Mouse (Mus musculus): ENCODE measurements around the gene Zcchc14.

DNA sequence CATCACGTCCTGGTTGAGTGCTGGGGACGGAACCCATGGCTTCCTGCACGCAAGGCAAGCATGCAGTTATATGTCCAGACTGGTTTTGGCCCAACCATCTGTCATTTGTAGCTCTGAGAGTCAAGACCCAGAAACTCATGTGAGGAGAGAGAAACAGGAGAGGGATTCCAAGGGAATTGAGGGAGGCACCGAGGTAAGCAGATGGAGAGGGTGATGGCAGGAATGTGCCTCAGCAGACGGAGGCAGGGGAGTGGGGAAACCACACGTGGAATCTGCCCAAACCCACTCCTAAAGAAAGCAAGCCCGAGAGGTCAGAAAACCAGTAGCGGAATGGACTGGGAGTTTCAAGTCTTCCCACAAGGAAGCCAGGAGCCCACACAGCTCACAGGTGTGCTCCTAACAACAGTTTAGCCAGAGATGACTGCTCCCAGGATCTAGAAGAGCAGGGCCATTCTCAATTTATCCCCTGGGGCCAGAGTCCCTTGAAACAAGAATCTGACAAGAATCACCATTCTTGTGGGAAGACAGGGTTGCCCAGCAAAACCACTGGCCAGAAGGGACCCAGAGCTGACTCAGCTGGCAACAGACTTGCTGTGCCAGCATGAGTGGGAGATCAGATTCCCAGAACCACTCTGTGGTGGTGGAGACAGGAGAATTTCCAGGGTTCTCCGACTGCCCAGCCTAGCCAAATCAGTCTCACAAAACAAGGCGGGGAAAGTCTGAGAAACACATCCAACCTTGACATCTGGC is 30.6 kb upstream of the Zcchc14 start:
- TF ChIP-seq POLR2A (IDR thresholded peaks at IDR 0.05; ENCODE audit: extremely low read depth, insufficient read depth, low read length) = no peak
- TF ChIP-seq CTCF (IDR thresholded peaks at IDR 0.05; ENCODE audit: extremely low read depth, insufficient read depth, low read length) = no peak

All from cortical plate, adult 2 months (tissue).